In genomic region chr12:100958621-100959592, GRCm38 (mm10) we compare ENCODE assay signal across 8 mouse cellular contexts. TPM values are rescaled to one million over a fixed set of nuclear protein-coding genes. Genes with fewer than 3 reads are reported as not detected.
DNase-seq lines count a peak whose midpoint lies in the region; ATAC-seq and TF ChIP-seq lines count a peak whose summit lies in the region.

No protein-coding gene starts in this region.

- no peaks in the 10 kb centered on the region for H3K79me2 ChIP-seq in MEL (ENCODE audit: control insufficient read depth, insufficient read depth, low read length, poor library complexity)

- TF ChIP-seq EP300 in MEL (IDR thresholded peaks at IDR 0.05; ENCODE audit: low read depth in 1 of 2, low read length in 2 of 2) = peak; percentile 63 to 66

- no peak for TF ChIP-seq POLR2A in MEL (IDR thresholded peaks at IDR 0.05; ENCODE audit: control insufficient read depth in 1 of 2, insufficient read depth in 1 of 2, low read depth in 1 of 2, low read length in 2 of 2, poor library complexity in 1 of 2)

- no peak for TF ChIP-seq CTCF in MEL (IDR thresholded peaks at IDR 0.05 in 2 of 3, conservative IDR thresholded peaks at IDR 0.05 in 1 of 3; ENCODE audit: control insufficient read depth in 1 of 3, insufficient read depth in 1 of 3, low read depth in 2 of 3, low read length in 3 of 3, poor library complexity in 1 of 3, severe bottlenecking in 1 of 3)

- ATAC-seq in embryonic facial prominence, embryonic 13.5 days (ENCODE audit: insufficient number of reproducible peaks, insufficient read depth, low FRiP score, low TSS enrichment, low read depth) = peak; percentile 28; the same call in 1 of the 2 replicates
- peak; percentile 46 for ATAC-seq in forebrain, embryonic 13.5 days
- peak; percentile 68 for ATAC-seq in lung, embryonic 16.5 days (ENCODE audit: low read depth)

- no peak for TF ChIP-seq RAD21 in MEL (IDR thresholded peaks at IDR 0.05; ENCODE audit: low read depth, low read length)

- 67% methylated on average over 15 of the region's 15 CpGs for WGBS in embryonic facial prominence, embryonic 13.5 days
- WGBS in embryonic facial prominence, embryonic 10.5 days = 69% methylated on average over 15 of the region's 15 CpGs
- WGBS in forebrain, embryonic 13.5 days = 59% methylated on average over 15 of the region's 15 CpGs
- WGBS in lung, embryonic 16.5 days = 52% methylated on average over 15 of the region's 15 CpGs

- no peaks in the 10 kb centered on the region for H3K27me3 ChIP-seq in embryonic facial prominence, embryonic 13.5 days
- H3K27me3 ChIP-seq in embryonic facial prominence, embryonic 10.5 days (replicated peaks; ENCODE audit: low read depth, poor library complexity, severe bottlenecking) = peaks cover 4% of the 10 kb centered on the region; the same call in 1 of the 2 replicates
- no peaks in the 10 kb centered on the region for H3K27me3 ChIP-seq in MEL (ENCODE audit: control insufficient read depth in 1 of 2, insufficient read depth in 2 of 2, low read length in 2 of 2)
- no peaks in the 10 kb centered on the region for H3K27me3 ChIP-seq in forebrain, embryonic 13.5 days
- H3K27me3 ChIP-seq in lung, embryonic 16.5 days (ENCODE audit: control insufficient read depth, insufficient read depth, low read depth, low read length) = no peaks in the 10 kb centered on the region

- H3K4me2 ChIP-seq in embryonic facial prominence, embryonic 13.5 days = no peak overlapping the region
- H3K4me2 ChIP-seq in forebrain, embryonic 13.5 days = no peak overlapping the region
- H3K4me2 ChIP-seq in lung, embryonic 16.5 days (ENCODE audit: low read depth, low read length) = no peak overlapping the region

- H3K9me3 ChIP-seq in embryonic facial prominence, embryonic 13.5 days = no peaks in the 10 kb centered on the region
- H3K9me3 ChIP-seq in embryonic facial prominence, embryonic 10.5 days = no peaks in the 10 kb centered on the region
- no peaks in the 10 kb centered on the region for H3K9me3 ChIP-seq in MEL (replicated peaks; ENCODE audit: insufficient read depth, low read length)
- H3K9me3 ChIP-seq in forebrain, embryonic 13.5 days (replicated peaks) = no peaks in the 10 kb centered on the region
- no peaks in the 10 kb centered on the region for H3K9me3 ChIP-seq in lung, embryonic 16.5 days (ENCODE audit: control insufficient read depth, low read length)

- no peaks in the 10 kb centered on the region for H3K36me3 ChIP-seq in embryonic facial prominence, embryonic 13.5 days
- H3K36me3 ChIP-seq in embryonic facial prominence, embryonic 10.5 days (replicated peaks) = peaks cover 39% of the 10 kb centered on the region
- H3K36me3 ChIP-seq in MEL (ENCODE audit: control insufficient read depth in 1 of 2, insufficient read depth in 2 of 2, low read length in 2 of 2) = peaks cover 0 to 41% of the 10 kb centered on the region in 2 experiments; a peak in 2 of 4 replicates
- H3K36me3 ChIP-seq in forebrain, embryonic 13.5 days (ENCODE audit: poor library complexity, severe bottlenecking) = peaks cover 35% of the 10 kb centered on the region
- H3K36me3 ChIP-seq in lung, embryonic 16.5 days (ENCODE audit: control insufficient read depth, insufficient read depth, low read length) = no peaks in the 10 kb centered on the region

- DNase-seq in embryonic facial prominence, embryonic 10.5 days (ENCODE audit: low spot score) = no peak
- peak; percentile 90 for DNase-seq in MEL (ENCODE audit: low read depth, low spot score)
- DNase-seq in induced T-regulatory cell, adult 2 months (ENCODE audit: low read depth) = peak; percentile 30
- DNase-seq in urinary bladder, postnatal 36 days (ENCODE audit: low spot score in 2 of 2) = peak; percentile 43 to 72
- DNase-seq in embryo, embryonic 10 days (ENCODE audit: low spot score) = no peak

- H3K4me1 ChIP-seq in embryonic facial prominence, embryonic 13.5 days = peaks cover 14% of the 10 kb centered on the region
- peaks cover 27% of the 10 kb centered on the region for H3K4me1 ChIP-seq in embryonic facial prominence, embryonic 10.5 days
- H3K4me1 ChIP-seq in MEL (ENCODE audit: control insufficient read depth in 1 of 2, insufficient read depth in 2 of 2, low read length in 2 of 2) = peaks cover 22 to 59% of the 10 kb centered on the region in 2 experiments
- peaks cover 27% of the 10 kb centered on the region for H3K4me1 ChIP-seq in forebrain, embryonic 13.5 days
- H3K4me1 ChIP-seq in lung, embryonic 16.5 days (replicated peaks; ENCODE audit: control insufficient read depth, insufficient read depth, low read length) = peaks cover 4% of the 10 kb centered on the region; the same call in 1 of the 2 replicates

- no peak overlapping the region for H3K27ac ChIP-seq in embryonic facial prominence, embryonic 13.5 days
- no peak overlapping the region for H3K27ac ChIP-seq in embryonic facial prominence, embryonic 10.5 days (replicated peaks)
- peak overlapping the region; percentile 77 for H3K27ac ChIP-seq in MEL (ENCODE audit: control insufficient read depth, low read depth, low read length)
- H3K27ac ChIP-seq in forebrain, embryonic 13.5 days = peak overlapping the region; percentile 41
- no peak overlapping the region for H3K27ac ChIP-seq in lung, embryonic 16.5 days (ENCODE audit: low read length)

- H3K4me3 ChIP-seq in embryonic facial prominence, embryonic 13.5 days = no peak overlapping the region
- H3K4me3 ChIP-seq in embryonic facial prominence, embryonic 10.5 days = no peak overlapping the region
- peak overlapping the region in 1 of 2 experiments; percentile 4; a peak in 1 of 4 replicates for H3K4me3 ChIP-seq in MEL (ENCODE audit: control insufficient read depth in 1 of 2, insufficient read depth in 1 of 2, low read depth in 2 of 2, low read length in 2 of 2)
- no peak overlapping the region for H3K4me3 ChIP-seq in forebrain, embryonic 13.5 days
- H3K4me3 ChIP-seq in lung, embryonic 16.5 days (ENCODE audit: low read length) = no peak overlapping the region

- 0 out of 2 replicates have a peak overlapping the region, but pooled peaks have one; percentile 11 for H3K9ac ChIP-seq in embryonic facial prominence, embryonic 13.5 days
- 0 out of 2 replicates have a peak overlapping the region, but pooled peaks have one; percentile 6 for H3K9ac ChIP-seq in MEL (ENCODE audit: control insufficient read depth, low read depth, low read length, poor library complexity, severe bottlenecking)
- no peak overlapping the region for H3K9ac ChIP-seq in forebrain, embryonic 13.5 days
- no peak overlapping the region for H3K9ac ChIP-seq in lung, embryonic 16.5 days (ENCODE audit: low read length)

TF ChIP-seq in MEL, 35 proteins besides CTCF, POLR2A, EP300 and RAD21:
- TF ChIP-seq TAL1 (IDR thresholded peaks at IDR 0.05; ENCODE audit: low read length) (peak; percentile 54), MEF2A (IDR thresholded peaks at IDR 0.05; ENCODE audit: extremely low read depth, insufficient replicate concordance, low read depth, low read length, poor library complexity, severe bottlenecking) (no peak), E2F4 (IDR thresholded peaks at IDR 0.05; ENCODE audit: borderline replicate concordance, low read depth, low read length) (no peak), SIN3A (IDR thresholded peaks at IDR 0.05; ENCODE audit: low read length) (peak; percentile 72), TBP (IDR thresholded peaks at IDR 0.05; ENCODE audit: low read depth, low read length) (peak; percentile 67), CHD2 (IDR thresholded peaks at IDR 0.05; ENCODE audit: low read length) (no peak), USF1 (IDR thresholded peaks at IDR 0.05; ENCODE audit: low read depth, low read length) (no peak), MYB (IDR thresholded peaks at IDR 0.05; ENCODE audit: low read depth, low read length) (peak; percentile 10; the same call in 1 of the 2 replicates), GABPA (IDR thresholded peaks at IDR 0.05; ENCODE audit: low read depth, low read length) (no peak), MYC (IDR thresholded peaks at IDR 0.05; ENCODE audit: low read depth, low read length) (peak; percentile 64), TCF12 (IDR thresholded peaks at IDR 0.05; ENCODE audit: low read depth, low read length) (peak; percentile 29; the same call in 1 of the 2 replicates), ZMIZ1 (IDR thresholded peaks at IDR 0.05; ENCODE audit: low read depth, low read length) (no peak), RCOR1 (IDR thresholded peaks at IDR 0.05; ENCODE audit: low read depth, low read length) (peak; percentile 89), MAX (IDR thresholded peaks at IDR 0.05; ENCODE audit: low read length) (peak; percentile 51), ETS1 (IDR thresholded peaks at IDR 0.05; ENCODE audit: low read depth, low read length) (peak; percentile 63; the same call in 1 of the 2 replicates), HCFC1 (IDR thresholded peaks at IDR 0.05; ENCODE audit: low read depth, low read length) (no peak), NRF1 (IDR thresholded peaks at IDR 0.05; ENCODE audit: insufficient read depth, low read depth, low read length, poor library complexity, severe bottlenecking) (no peak), POLR2AphosphoS2 (IDR thresholded peaks at IDR 0.05; ENCODE audit: low read length) (no peak), BHLHE40 (IDR thresholded peaks at IDR 0.05; ENCODE audit: borderline replicate concordance, low read depth, low read length) (0 out of 2 replicates have a peak, but pooled peaks have one; percentile 44), ZC3H11A (IDR thresholded peaks at IDR 0.05; ENCODE audit: low read depth, low read length) (no peak), MXI1 (IDR thresholded peaks at IDR 0.05; ENCODE audit: low read depth, low read length) (peak; percentile 50; the same call in 1 of the 2 replicates), GATA1 (IDR thresholded peaks at IDR 0.05; ENCODE audit: low read depth, low read length) (peak; percentile 86), UBTF (IDR thresholded peaks at IDR 0.05; ENCODE audit: borderline replicate concordance, insufficient read depth, low read depth, low read length) (no peak)

RNA-seq across cellular contexts. Expression of gene Gpr68, which starts 50.9 kb away (rescaled TPM):
- polyA plus RNA-seq in embryonic facial prominence, embryonic 13.5 days (2015; fragmentation: Nextera tagmentation; extraction: Ambion mirVana) = 0.62 and 0.69 TPM in 2 replicates
- polyA plus RNA-seq in embryonic facial prominence, embryonic 10.5 days (2016; fragmentation: Nextera tagmentation; extraction: Ambion mirVana) = 0.21 and 0.34 TPM in 2 replicates
- 0.04 TPM in 1 of 2 replicates, not detected in the other for total RNA-seq in MEL (2012; rRNA removed)
- not detected for polyA plus RNA-seq in MEL (2012; ENCODE audit: insufficient read depth in 1 of 2, insufficient read length in 2 of 2, low read depth in 1 of 2, low replicate concordance in 2 of 2, missing spikeins in 1 of 2)
- 0.28 and 0.40 TPM in 2 replicates for polyA plus RNA-seq in forebrain, embryonic 13.5 days (2015; fragmentation: Nextera tagmentation; extraction: Ambion mirVana)
- 0.47 and 0.58 TPM in 2 replicates for polyA plus RNA-seq in lung, embryonic 16.5 days (2015; fragmentation: Nextera tagmentation; extraction: Ambion mirVana)

Comparison
In these comparisons a context has a peak if more than half of its experiments do, and no peak if none do; other contexts are left out.
1. H3K27ac ChIP-seq: peak in MEL (single experiment) and forebrain, embryonic 13.5 days (single experiment); none in embryonic facial prominence, embryonic 13.5 days (single experiment), embryonic facial prominence, embryonic 10.5 days (single experiment) and lung, embryonic 16.5 days (single experiment).
2. H3K9ac ChIP-seq: peak in embryonic facial prominence, embryonic 13.5 days (single experiment) and MEL (single experiment); none in forebrain, embryonic 13.5 days (single experiment) and lung, embryonic 16.5 days (single experiment).
3. DNase-seq: peak in MEL (single experiment), induced T-regulatory cell, adult 2 months (single experiment) and urinary bladder, postnatal 36 days (2 of 2); none in embryonic facial prominence, embryonic 10.5 days (single experiment) and embryo, embryonic 10 days (single experiment).
4. Peak in every context shown above with its lines, with median percentiles within 50 percentile points of each other: ATAC-seq.